Mouse (Mus musculus): Measurements from ENCODE around the gene Gabarapl1. TPM values are rescaled to one million over a fixed set of nuclear protein-coding genes. Genes with fewer than 3 reads are reported as not detected.

Gene Gabarapl1
- polyA plus RNA-seq, 1 experiment from 2014 or later, result 16.3 TPM

DNA sequence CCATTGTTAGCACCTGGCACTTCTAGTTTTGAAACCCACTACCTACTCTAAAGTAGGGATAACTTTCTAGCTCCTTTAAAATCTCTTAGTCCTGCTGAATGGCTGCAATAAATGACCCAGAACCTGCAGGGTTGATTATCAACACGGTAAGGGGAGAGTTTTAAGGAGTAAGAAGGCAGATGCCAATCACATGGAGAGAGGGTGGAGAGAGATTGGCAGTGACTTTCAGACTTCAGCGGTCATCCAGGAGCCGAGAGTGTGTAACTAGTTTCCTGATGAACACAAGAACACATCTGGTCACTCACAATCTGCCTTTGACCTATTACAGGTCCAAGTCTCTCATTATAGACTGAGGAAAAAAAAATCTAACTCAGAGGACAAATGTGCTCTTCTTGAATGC lies 20.6 kb upstream of the Gabarapl1 start, which contains the start of gene Tmem52b:
Gene Tmem52b (plus strand): TSS at position 189 of the 400 bp plus-strand sequence.
- H3K36me3 ChIP-seq (ENCODE audit: control insufficient read depth, insufficient read depth, low read length), result no peaks in the 10 kb centered on the region
- H3K27ac ChIP-seq (replicated peaks in 1 of 2; ENCODE audit: control insufficient read depth in 1 of 2, insufficient read depth in 1 of 2, low read depth in 2 of 2, low read length in 2 of 2), result no peak within 1 kb of the TSS
- H3K9ac ChIP-seq (ENCODE audit: low read length), result no peak within 1 kb of the TSS
- no peak within 1 kb of the TSS for H3K4me3 ChIP-seq (ENCODE audit: control insufficient read depth in 1 of 2, insufficient read depth in 1 of 2, low read depth in 1 of 2, low read length in 2 of 2)
- H3K4me1 ChIP-seq (ENCODE audit: control insufficient read depth in 2 of 2, insufficient read depth in 2 of 2, low read length in 2 of 2), result peaks cover 0 to 4% of the 10 kb centered on the region in 2 experiments; a peak in 1 of 4 replicates
- H3K27me3 ChIP-seq (ENCODE audit: control insufficient read depth, insufficient read depth, low read length), result no peaks in the 10 kb centered on the region
- H3K9me3 ChIP-seq (ENCODE audit: control insufficient read depth, low read length), result no peaks in the 10 kb centered on the region
- 54% methylated on average over 3 of the region's 3 CpGs for WGBS
- no peak for ATAC-seq (ENCODE audit: insufficient number of reproducible peaks, insufficient read depth, low FRiP score, low read depth)
- H3K4me2 ChIP-seq (ENCODE audit: low read length), result no peak within 1 kb of the TSS

- Histone ChIP-seq H3K27me3 (ENCODE audit: control insufficient read depth, insufficient read depth, low read length) (no peaks in the 10 kb centered on the region), H3K4me1 (ENCODE audit: control insufficient read depth in 2 of 2, insufficient read depth in 2 of 2, low read length in 2 of 2) (peaks cover 0 to 4% of the 10 kb centered on the region in 2 experiments; a peak in 1 of 4 replicates), H3K4me3 (ENCODE audit: control insufficient read depth in 1 of 2, insufficient read depth in 1 of 2, low read depth in 1 of 2, low read length in 2 of 2) (no peak overlapping the region), H3K36me3 (ENCODE audit: control insufficient read depth, insufficient read depth, low read length) (no peaks in the 10 kb centered on the region), H3K27ac (replicated peaks in 1 of 2; ENCODE audit: control insufficient read depth in 1 of 2, insufficient read depth in 1 of 2, low read depth in 2 of 2, low read length in 2 of 2) (no peak overlapping the region), H3K4me2 (ENCODE audit: low read length) (no peak overlapping the region), H3K9ac (ENCODE audit: low read length) (no peak overlapping the region), H3K9me3 (ENCODE audit: control insufficient read depth, low read length) (no peaks in the 10 kb centered on the region)
- WGBS, result 63% methylated on average over 8 of the region's 8 CpGs
- no peak for ATAC-seq (ENCODE audit: insufficient number of reproducible peaks, insufficient read depth, low FRiP score, low read depth)
Measured at GRCm38 (mm10) chr6:129512868-129513267, 20.1 kb upstream of the Gabarapl1 start.

- Histone ChIP-seq H3K9me3 (ENCODE audit: control insufficient read depth, low read length) (no peaks in the 10 kb centered on the region), H3K4me3 (ENCODE audit: control insufficient read depth in 1 of 2, insufficient read depth in 1 of 2, low read depth in 1 of 2, low read length in 2 of 2) (no peak overlapping the region), H3K9ac (ENCODE audit: low read length) (no peak overlapping the region), H3K4me2 (ENCODE audit: low read length) (no peak overlapping the region), H3K4me1 (ENCODE audit: control insufficient read depth in 2 of 2, insufficient read depth in 2 of 2, low read length in 2 of 2) (peaks cover 0 to 4% of the 10 kb centered on the region in 2 experiments; a peak in 1 of 4 replicates), H3K27ac (replicated peaks in 1 of 2; ENCODE audit: control insufficient read depth in 1 of 2, insufficient read depth in 1 of 2, low read depth in 2 of 2, low read length in 2 of 2) (0 out of 4 replicates have a peak overlapping the region, but pooled peaks of 1 of the 2 experiments have one; percentile 14), H3K36me3 (ENCODE audit: control insufficient read depth, insufficient read depth, low read length) (no peaks in the 10 kb centered on the region), H3K27me3 (ENCODE audit: control insufficient read depth, insufficient read depth, low read length) (no peaks in the 10 kb centered on the region)
- ATAC-seq (ENCODE audit: insufficient number of reproducible peaks, insufficient read depth, low FRiP score, low read depth), result no peak
- WGBS, result 55% methylated on average over 1 of the region's 1 CpGs
Measured at GRCm38 (mm10) chr6:129513409-129513808, 19.6 kb upstream of the Gabarapl1 start.

DNA sequence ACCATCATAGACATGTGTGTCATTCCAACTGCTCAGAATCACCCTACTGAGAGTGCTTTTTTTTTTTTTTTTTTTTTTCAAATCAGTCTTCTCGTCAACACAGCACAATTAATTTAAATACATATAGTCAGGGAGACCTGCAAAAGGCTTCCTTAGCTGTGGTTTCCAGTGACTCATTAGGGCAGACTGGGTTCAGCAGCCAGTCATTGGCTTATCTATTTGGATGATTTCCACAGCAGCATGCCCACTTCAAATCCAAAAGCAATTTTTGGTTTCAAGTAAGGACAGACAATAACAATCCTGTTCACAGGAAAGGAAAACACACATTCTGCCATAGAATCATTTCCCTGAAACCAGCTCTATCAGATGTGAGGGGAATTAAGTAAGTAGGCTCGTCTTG lies 18.6 kb upstream of the Gabarapl1 start:
- 54% methylated on average over 2 of the region's 2 CpGs for WGBS
- no peaks in the 10 kb centered on the region for H3K36me3 ChIP-seq (ENCODE audit: control insufficient read depth, insufficient read depth, low read length)
- H3K4me3 ChIP-seq (ENCODE audit: control insufficient read depth in 1 of 2, insufficient read depth in 1 of 2, low read depth in 1 of 2, low read length in 2 of 2), result no peak overlapping the region
- no peak for ATAC-seq (ENCODE audit: insufficient number of reproducible peaks, insufficient read depth, low FRiP score, low read depth)
- no peak overlapping the region for H3K27ac ChIP-seq (replicated peaks in 1 of 2; ENCODE audit: control insufficient read depth in 1 of 2, insufficient read depth in 1 of 2, low read depth in 2 of 2, low read length in 2 of 2)
- no peaks in the 10 kb centered on the region for H3K9me3 ChIP-seq (ENCODE audit: control insufficient read depth, low read length)
- no peak overlapping the region for H3K9ac ChIP-seq (ENCODE audit: low read length)
- peaks cover 0 to 4% of the 10 kb centered on the region in 2 experiments; a peak in 1 of 4 replicates for H3K4me1 ChIP-seq (ENCODE audit: control insufficient read depth in 2 of 2, insufficient read depth in 2 of 2, low read length in 2 of 2)
- H3K4me2 ChIP-seq (ENCODE audit: low read length), result no peak overlapping the region
- no peaks in the 10 kb centered on the region for H3K27me3 ChIP-seq (ENCODE audit: control insufficient read depth, insufficient read depth, low read length)

GRCm38 (mm10) chr6:129515068-129515467 lies 17.9 kb upstream of the Gabarapl1 start:
- no peak for ATAC-seq (ENCODE audit: insufficient number of reproducible peaks, insufficient read depth, low FRiP score, low read depth)
- 77% methylated on average over 3 of the region's 3 CpGs for WGBS
- H3K27me3 ChIP-seq (ENCODE audit: control insufficient read depth, insufficient read depth, low read length), result no peaks in the 10 kb centered on the region

DNA sequence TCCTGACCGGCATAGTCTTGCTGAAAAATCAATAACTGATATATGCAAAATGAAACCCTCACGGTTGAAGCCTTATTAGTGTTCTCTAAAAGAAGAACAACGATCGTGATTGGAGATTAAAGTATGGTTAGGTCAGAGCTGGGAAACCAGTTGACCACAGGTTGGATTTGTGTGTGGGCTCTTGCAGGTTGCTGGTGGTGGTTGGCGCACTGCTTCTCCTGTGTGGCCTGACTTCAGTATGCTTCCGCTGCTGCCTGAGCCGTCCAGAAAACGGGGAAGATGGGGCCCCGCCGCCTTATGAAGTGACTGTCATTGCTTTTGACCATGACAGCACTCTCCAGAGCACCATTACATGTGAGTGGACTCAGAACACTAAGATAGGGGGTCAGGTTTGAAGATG lies 16.6 kb upstream of the Gabarapl1 start:
- Histone ChIP-seq H3K27me3 (ENCODE audit: control insufficient read depth, insufficient read depth, low read length) (no peaks in the 10 kb centered on the region), H3K4me2 (ENCODE audit: low read length) (no peak overlapping the region), H3K9me3 (ENCODE audit: control insufficient read depth, low read length) (no peaks in the 10 kb centered on the region), H3K4me3 (ENCODE audit: control insufficient read depth in 1 of 2, insufficient read depth in 1 of 2, low read depth in 1 of 2, low read length in 2 of 2) (no peak overlapping the region), H3K9ac (ENCODE audit: low read length) (no peak overlapping the region), H3K27ac (replicated peaks in 1 of 2; ENCODE audit: control insufficient read depth in 1 of 2, insufficient read depth in 1 of 2, low read depth in 2 of 2, low read length in 2 of 2) (no peak overlapping the region), H3K36me3 (ENCODE audit: control insufficient read depth, insufficient read depth, low read length) (no peaks in the 10 kb centered on the region), H3K4me1 (ENCODE audit: control insufficient read depth in 2 of 2, insufficient read depth in 2 of 2, low read length in 2 of 2) (peaks cover 0 to 4% of the 10 kb centered on the region in 2 experiments; a peak in 1 of 4 replicates)
- no peak for ATAC-seq (ENCODE audit: insufficient number of reproducible peaks, insufficient read depth, low FRiP score, low read depth)
- 86% methylated on average over 10 of the region's 10 CpGs for WGBS

More at GRCm38 (mm10) chr6:129515068-129515467, 17.9 kb upstream of the Gabarapl1 start:
- no peaks in the 10 kb centered on the region for H3K36me3 ChIP-seq (ENCODE audit: control insufficient read depth, insufficient read depth, low read length)
- no peaks in the 10 kb centered on the region for H3K9me3 ChIP-seq (ENCODE audit: control insufficient read depth, low read length)
- peaks cover 0 to 4% of the 10 kb centered on the region in 2 experiments; a peak in 1 of 4 replicates for H3K4me1 ChIP-seq (ENCODE audit: control insufficient read depth in 2 of 2, insufficient read depth in 2 of 2, low read length in 2 of 2)
- H3K9ac ChIP-seq (ENCODE audit: low read length), result no peak overlapping the region
- no peak overlapping the region for H3K27ac ChIP-seq (replicated peaks in 1 of 2; ENCODE audit: control insufficient read depth in 1 of 2, insufficient read depth in 1 of 2, low read depth in 2 of 2, low read length in 2 of 2)
- no peak overlapping the region for H3K4me3 ChIP-seq (ENCODE audit: control insufficient read depth in 1 of 2, insufficient read depth in 1 of 2, low read depth in 1 of 2, low read length in 2 of 2)
- no peak overlapping the region for H3K4me2 ChIP-seq (ENCODE audit: low read length)

GRCm38 (mm10) chr6:129517752-129518408 lies 15.1 kb upstream of the Gabarapl1 start:
- H3K36me3 ChIP-seq (ENCODE audit: control insufficient read depth, insufficient read depth, low read length), result no peaks in the 10 kb centered on the region
- H3K9me3 ChIP-seq (ENCODE audit: control insufficient read depth, low read length), result no peaks in the 10 kb centered on the region
- WGBS, result 47% methylated on average over 2 of the region's 2 CpGs
- H3K27me3 ChIP-seq (ENCODE audit: control insufficient read depth, insufficient read depth, low read length), result no peaks in the 10 kb centered on the region
- ATAC-seq (ENCODE audit: insufficient number of reproducible peaks, insufficient read depth, low FRiP score, low read depth), result peak; percentile 61; the same call in 1 of the 2 replicates
- no peak overlapping the region for H3K27ac ChIP-seq (replicated peaks in 1 of 2; ENCODE audit: control insufficient read depth in 1 of 2, insufficient read depth in 1 of 2, low read depth in 2 of 2, low read length in 2 of 2)
- H3K4me2 ChIP-seq (ENCODE audit: low read length), result no peak overlapping the region
- no peak overlapping the region for H3K4me3 ChIP-seq (ENCODE audit: control insufficient read depth in 1 of 2, insufficient read depth in 1 of 2, low read depth in 1 of 2, low read length in 2 of 2)
- peaks cover 0 to 4% of the 10 kb centered on the region in 2 experiments; a peak in 1 of 4 replicates for H3K4me1 ChIP-seq (ENCODE audit: control insufficient read depth in 2 of 2, insufficient read depth in 2 of 2, low read length in 2 of 2)
- no peak overlapping the region for H3K9ac ChIP-seq (ENCODE audit: low read length)
